In the genomic region with DNA sequence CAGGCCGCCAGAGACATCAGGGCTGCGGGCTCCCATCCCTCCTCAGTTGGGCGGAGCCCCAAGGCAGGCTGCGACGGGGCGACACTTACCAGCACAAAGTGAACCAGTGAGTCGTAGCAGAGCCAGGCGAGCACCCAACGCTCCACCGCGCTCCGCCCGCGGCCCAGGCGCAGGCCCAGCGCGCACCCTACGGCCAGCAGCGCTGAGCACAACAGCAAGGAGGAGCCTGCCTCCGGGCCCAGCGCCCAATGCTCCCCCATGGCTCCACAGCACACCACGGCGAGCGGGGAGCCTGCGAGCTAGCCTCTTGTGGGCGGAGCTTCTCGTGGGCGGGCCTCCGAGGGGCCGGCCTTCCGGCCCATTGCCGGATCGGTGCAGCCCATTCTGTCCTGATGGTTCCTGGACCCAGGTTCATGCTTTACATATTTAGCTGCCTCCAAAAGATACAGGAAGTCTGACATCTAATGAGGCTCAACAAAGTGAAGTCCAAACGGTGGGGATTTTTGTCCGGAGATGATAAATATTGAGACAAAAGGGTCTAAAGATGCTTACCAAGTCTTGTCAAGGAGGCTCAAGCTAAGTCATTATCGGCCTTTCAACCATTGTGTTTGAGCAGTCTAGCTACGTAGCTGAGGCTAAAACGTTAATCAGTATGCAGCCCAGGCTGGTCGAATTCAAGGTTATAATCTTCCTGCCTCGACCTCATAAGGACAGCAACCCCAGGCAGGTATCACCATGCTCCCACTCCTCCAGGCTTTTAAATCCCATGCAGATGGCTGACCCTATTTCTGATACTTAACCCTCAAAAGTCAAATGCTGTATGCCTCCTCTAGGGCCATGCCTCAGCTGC, we compare ENCODE assay signal across 8 mouse cellular contexts. TPM values are rescaled to one million over a fixed set of nuclear protein-coding genes. Genes with fewer than 3 reads are reported as not detected.
DNase-seq lines count a peak whose midpoint lies in the region; ATAC-seq lines count a peak whose summit lies in the region.

Gene Ebpl (minus strand): TSS at position 309 of the 850 bp plus-strand sequence.

- H3K9me3 ChIP-seq in hindbrain, embryonic 14.5 days (ENCODE audit: control insufficient read depth, low read length): no peaks in the 10 kb centered on the region

- H3K27ac ChIP-seq in hindbrain, embryonic 14.5 days: peak within 1 kb of the TSS; percentile 81

- peaks cover under 1% of the 10 kb centered on the region for H3K36me3 ChIP-seq in hindbrain, embryonic 14.5 days (replicated peaks; ENCODE audit: control insufficient read depth, insufficient read depth)

- peak within 1 kb of the TSS; percentile 67 for H3K4me3 ChIP-seq in hindbrain, embryonic 14.5 days (replicated peaks; ENCODE audit: low read length)

- peaks cover 19% of the 10 kb centered on the region for H3K4me1 ChIP-seq in hindbrain, embryonic 14.5 days (replicated peaks; ENCODE audit: control insufficient read depth, insufficient read depth, low read length)

- peak; percentile 97 for DNase-seq in NIH3T3 (ENCODE audit: low read depth)
- DNase-seq in cerebellum, postnatal 10 days: peak; percentile 91 to 94
- DNase-seq in frontal cortex, postnatal 14 days (ENCODE audit: low spot score in 2 of 2): peak; percentile 76 to 85
- DNase-seq in hindbrain, embryonic 14.5 days (ENCODE audit: low spot score): peak; percentile 82
- DNase-seq in layer of hippocampus, postnatal 36 days: peak; percentile 92 to 93
- peak; percentile 94 for DNase-seq in lung, postnatal 36 days
- DNase-seq in retina, postnatal 1 day: peak; percentile 91
- DNase-seq in urinary bladder, adult 18-20 months (ENCODE audit: low spot score in 2 of 2): peak; percentile 91 to 96

- peak; percentile 95 for ATAC-seq in hindbrain, embryonic 14.5 days (ENCODE audit: low FRiP score)

- no peaks in the 10 kb centered on the region for H3K27me3 ChIP-seq in hindbrain, embryonic 14.5 days (ENCODE audit: control insufficient read depth, insufficient read depth, low read length)

- peak within 1 kb of the TSS; percentile 81 for H3K9ac ChIP-seq in hindbrain, embryonic 14.5 days

- peak within 1 kb of the TSS; percentile 68 for H3K4me2 ChIP-seq in hindbrain, embryonic 14.5 days (replicated peaks)

- under 1% methylated on average over 40 of the region's 40 CpGs for WGBS in hindbrain, embryonic 14.5 days

RNA-seq across cellular contexts. Expression of gene Ebpl, which starts in this region (rescaled TPM):
- polyA plus RNA-seq in hindbrain, embryonic 14.5 days (2014; fragmentation: Nextera tagmentation; extraction: Ambion mirVana): 10.5 and 10.6 TPM in 2 replicates
- 1 to 10 TPM; 5.3 to 6.3 TPM for total RNA-seq in layer of hippocampus, postnatal 36 days (2021)

Comparison
In these comparisons a context has a peak if more than half of its experiments do, and no peak if none do; other contexts are left out.
1. Peak in every context shown above with its lines: DNase-seq, ATAC-seq, H3K4me3 ChIP-seq and H3K27ac ChIP-seq.